In genomic region chr7:105743246-105743925, GRCm38 (mm10) we compare ENCODE assay signal across 8 mouse cellular contexts. TPM values are rescaled to one million over a fixed set of nuclear protein-coding genes. Genes with fewer than 3 reads are reported as not detected.
DNase-seq lines count a peak whose midpoint lies in the region; ATAC-seq and TF ChIP-seq lines count a peak whose summit lies in the region.
"Not testable (repeated sequence)": the region's sequence is repeated elsewhere in the genome, so short reads cannot be mapped to it uniquely, and the experiment has no call there.

No protein-coding gene starts in this region.

- not testable (repeated sequence) for TF ChIP-seq EP300 in stomach, postnatal 0 days (optimal IDR thresholded peaks at IDR 0.05)

- not testable (repeated sequence) for TF ChIP-seq POLR2A in bone marrow macrophage, adult 2 months (IDR thresholded peaks at IDR 0.05; ENCODE audit: borderline replicate concordance, low read depth, low read length)

- H3K27me3 ChIP-seq in forebrain, embryonic 11.5 days (ENCODE audit: control insufficient read depth, insufficient read depth, low read length); heart, embryonic 13.5 days (replicated peaks); intestine, embryonic 14.5 days (replicated peaks; ENCODE audit: control insufficient read depth, insufficient read depth, low read length); limb, embryonic 12.5 days; lung, embryonic 14.5 days (ENCODE audit: insufficient read depth, low read length); midbrain, postnatal 0 days (ENCODE audit: insufficient read depth, low read length); stomach, postnatal 0 days (ENCODE audit: control insufficient read depth, insufficient read depth, low read length): not testable (repeated sequence)

- TF ChIP-seq CTCF in bone marrow macrophage, adult 2 months (IDR thresholded peaks at IDR 0.05; ENCODE audit: low read depth, low read length); lung, embryonic 14.5 days (IDR thresholded peaks at IDR 0.05; ENCODE audit: low read depth); midbrain, postnatal 0 days (IDR thresholded peaks at IDR 0.05); stomach, postnatal 0 days (IDR thresholded peaks at IDR 0.05; ENCODE audit: low read depth): not testable (repeated sequence)

- DNase-seq in forebrain, embryonic 11.5 days (ENCODE audit: low spot score); intestine, embryonic 14.5 days (ENCODE audit: low spot score); midbrain, postnatal 0 days (ENCODE audit: low spot score); stomach, postnatal 0 days (ENCODE audit: low spot score): not testable (repeated sequence)
- peak; percentile 24 for DNase-seq in lung, embryonic 14.5 days

- not testable (repeated sequence) for H3K9me3 ChIP-seq in forebrain, embryonic 11.5 days (ENCODE audit: control insufficient read depth, low read length); heart, embryonic 13.5 days; intestine, embryonic 14.5 days (ENCODE audit: control insufficient read depth, low read length); limb, embryonic 12.5 days; lung, embryonic 14.5 days (ENCODE audit: low read depth, low read length); midbrain, postnatal 0 days (ENCODE audit: low read length); stomach, postnatal 0 days (ENCODE audit: control insufficient read depth, low read length)

- not testable (repeated sequence) for H3K36me3 ChIP-seq in forebrain, embryonic 11.5 days (ENCODE audit: control insufficient read depth, insufficient read depth, low read length)
- peaks cover 64% of the 10 kb centered on the region for H3K36me3 ChIP-seq in heart, embryonic 13.5 days
- peaks cover 55% of the 10 kb centered on the region for H3K36me3 ChIP-seq in intestine, embryonic 14.5 days (ENCODE audit: control insufficient read depth, insufficient read depth, low read length)
- H3K36me3 ChIP-seq in limb, embryonic 12.5 days: peaks cover 58% of the 10 kb centered on the region
- peaks cover 40% of the 10 kb centered on the region for H3K36me3 ChIP-seq in lung, embryonic 14.5 days (ENCODE audit: insufficient read depth)
- peaks cover 24% of the 10 kb centered on the region for H3K36me3 ChIP-seq in midbrain, postnatal 0 days (ENCODE audit: insufficient read depth, low read length)
- H3K36me3 ChIP-seq in stomach, postnatal 0 days (ENCODE audit: control insufficient read depth, insufficient read depth, low read length): peaks cover 15% of the 10 kb centered on the region

- peak overlapping the region; percentile 91 for H3K9ac ChIP-seq in forebrain, embryonic 11.5 days (ENCODE audit: low read length)
- H3K9ac ChIP-seq in heart, embryonic 13.5 days: peak overlapping the region; percentile 98
- peak overlapping the region; percentile 90 for H3K9ac ChIP-seq in intestine, embryonic 14.5 days (ENCODE audit: low read length)
- peak overlapping the region; percentile 91 for H3K9ac ChIP-seq in limb, embryonic 12.5 days (replicated peaks)
- H3K9ac ChIP-seq in lung, embryonic 14.5 days: peak overlapping the region; percentile 91
- H3K9ac ChIP-seq in midbrain, postnatal 0 days (replicated peaks; ENCODE audit: low read length, poor library complexity, severe bottlenecking): peak overlapping the region; percentile 86
- H3K9ac ChIP-seq in stomach, postnatal 0 days (ENCODE audit: low read length): peak overlapping the region; percentile 90

- peak overlapping the region; percentile 51; the same call in 1 of the 2 replicates for H3K27ac ChIP-seq in bone marrow macrophage, adult 2 months (ENCODE audit: insufficient read depth, low read depth, low read length)
- H3K27ac ChIP-seq in forebrain, embryonic 11.5 days (ENCODE audit: low read depth, low read length): not testable (repeated sequence)
- peak overlapping the region; percentile 83 for H3K27ac ChIP-seq in heart, embryonic 13.5 days (replicated peaks)
- peak overlapping the region; percentile 80; the same call in 1 of the 2 replicates for H3K27ac ChIP-seq in intestine, embryonic 14.5 days (ENCODE audit: low read depth)
- H3K27ac ChIP-seq in limb, embryonic 12.5 days: peak overlapping the region; percentile 76; the same call in 1 of the 2 replicates
- peak overlapping the region; percentile 80; the same call in 1 of the 2 replicates for H3K27ac ChIP-seq in lung, embryonic 14.5 days (ENCODE audit: low read depth)
- H3K27ac ChIP-seq in midbrain, postnatal 0 days (ENCODE audit: low read depth, low read length): peak overlapping the region; percentile 77; the same call in 1 of the 2 replicates
- H3K27ac ChIP-seq in stomach, postnatal 0 days (replicated peaks): peak overlapping the region; percentile 90

- not testable (repeated sequence) for ATAC-seq in forebrain, embryonic 11.5 days (replicated peaks; ENCODE audit: low FRiP score); heart, embryonic 13.5 days (ENCODE audit: extremely low read depth, insufficient number of reproducible peaks, low FRiP score, low TSS enrichment); intestine, embryonic 14.5 days (replicated peaks; ENCODE audit: low FRiP score, low TSS enrichment, low read depth); limb, embryonic 12.5 days (ENCODE audit: insufficient number of reproducible peaks, insufficient read depth, low FRiP score, low TSS enrichment, low read depth); lung, embryonic 14.5 days (ENCODE audit: insufficient read depth); midbrain, postnatal 0 days (ENCODE audit: low FRiP score); stomach, postnatal 0 days (ENCODE audit: low FRiP score, low TSS enrichment)

- H3K4me2 ChIP-seq in forebrain, embryonic 11.5 days (ENCODE audit: low read depth, low read length, severe bottlenecking): peak overlapping the region; percentile 86
- peak overlapping the region; percentile 85 for H3K4me2 ChIP-seq in heart, embryonic 13.5 days
- peak overlapping the region; percentile 85 for H3K4me2 ChIP-seq in intestine, embryonic 14.5 days (ENCODE audit: low read length)
- H3K4me2 ChIP-seq in limb, embryonic 12.5 days: peak overlapping the region; percentile 85
- H3K4me2 ChIP-seq in lung, embryonic 14.5 days: peak overlapping the region; percentile 79
- peak overlapping the region; percentile 89 for H3K4me2 ChIP-seq in midbrain, postnatal 0 days (ENCODE audit: low read depth, low read length, poor library complexity, severe bottlenecking)
- peak overlapping the region; percentile 96 for H3K4me2 ChIP-seq in stomach, postnatal 0 days (replicated peaks; ENCODE audit: low read depth)

- H3K4me1 ChIP-seq in bone marrow macrophage, adult 2 months (ENCODE audit: control insufficient read depth, insufficient read depth, low read length): peaks cover 28% of the 10 kb centered on the region
- H3K4me1 ChIP-seq in forebrain, embryonic 11.5 days (replicated peaks; ENCODE audit: control insufficient read depth, insufficient read depth, low read length); lung, embryonic 14.5 days (ENCODE audit: insufficient read depth); midbrain, postnatal 0 days (ENCODE audit: insufficient read depth, low read length); stomach, postnatal 0 days (replicated peaks; ENCODE audit: control insufficient read depth, insufficient read depth): not testable (repeated sequence)
- H3K4me1 ChIP-seq in heart, embryonic 13.5 days: peaks cover 31% of the 10 kb centered on the region
- H3K4me1 ChIP-seq in intestine, embryonic 14.5 days (replicated peaks; ENCODE audit: control insufficient read depth, insufficient read depth, low read length): peaks cover 17% of the 10 kb centered on the region
- peaks cover 24% of the 10 kb centered on the region for H3K4me1 ChIP-seq in limb, embryonic 12.5 days (replicated peaks)

- H3K4me3 ChIP-seq in bone marrow macrophage, adult 2 months (ENCODE audit: insufficient read depth, low read length): peak overlapping the region; percentile 96
- H3K4me3 ChIP-seq in forebrain, embryonic 11.5 days (ENCODE audit: low read depth, low read length): peak overlapping the region; percentile 96
- H3K4me3 ChIP-seq in heart, embryonic 13.5 days: peak overlapping the region; percentile 92
- H3K4me3 ChIP-seq in intestine, embryonic 14.5 days (ENCODE audit: low read depth, low read length): peak overlapping the region; percentile 89
- peak overlapping the region; percentile 98 for H3K4me3 ChIP-seq in limb, embryonic 12.5 days (replicated peaks)
- H3K4me3 ChIP-seq in lung, embryonic 14.5 days (ENCODE audit: low read depth, low read length): peak overlapping the region; percentile 88
- peak overlapping the region; percentile 94 for H3K4me3 ChIP-seq in midbrain, postnatal 0 days (ENCODE audit: low read depth, low read length)
- peak overlapping the region; percentile 80 for H3K4me3 ChIP-seq in stomach, postnatal 0 days (ENCODE audit: low read depth, low read length)

- 34% methylated on average over 20 of the region's 20 CpGs for WGBS in forebrain, embryonic 11.5 days
- 31% methylated on average over 20 of the region's 20 CpGs for WGBS in heart, embryonic 13.5 days
- WGBS in intestine, embryonic 14.5 days: 34% methylated on average over 20 of the region's 20 CpGs
- 37% methylated on average over 20 of the region's 20 CpGs for WGBS in limb, embryonic 12.5 days
- WGBS in lung, embryonic 14.5 days: 34% methylated on average over 20 of the region's 20 CpGs
- 37% methylated on average over 18 of the region's 20 CpGs for WGBS in midbrain, postnatal 0 days
- 31% methylated on average over 20 of the region's 20 CpGs for WGBS in stomach, postnatal 0 days

RNA-seq across cellular contexts. Expression of gene Taf10, which starts 0.8 kb away (rescaled TPM):
- 120 and 133 TPM in 2 replicates for polyA plus RNA-seq in bone marrow macrophage, adult 2 months (2012; ENCODE audit: insufficient read depth, insufficient read length, missing spikeins)
- 196 and 204 TPM in 2 replicates for polyA plus RNA-seq in forebrain, embryonic 11.5 days (2014; fragmentation: Nextera tagmentation; extraction: Ambion mirVana)
- polyA plus RNA-seq in heart, embryonic 13.5 days (2015; fragmentation: Nextera tagmentation; extraction: Ambion mirVana): 120 and 134 TPM in 2 replicates
- polyA plus RNA-seq in intestine, embryonic 14.5 days (2014; fragmentation: Nextera tagmentation; extraction: Ambion mirVana): 163 and 185 TPM in 2 replicates
- 170 and 173 TPM in 2 replicates for polyA plus RNA-seq in limb, embryonic 12.5 days (2016; fragmentation: Nextera tagmentation; extraction: Ambion mirVana)
- 175 and 192 TPM in 2 replicates for polyA plus RNA-seq in lung, embryonic 14.5 days (2014; fragmentation: Nextera tagmentation; extraction: Ambion mirVana)
- 65.7 and 87.1 TPM in 2 replicates for total RNA-seq in midbrain, postnatal 0 days (2014; rRNA removed)
- polyA plus RNA-seq in midbrain, postnatal 0 days (2015; fragmentation: Nextera tagmentation; extraction: Ambion mirVana): 91.2 and 102 TPM in 2 replicates
- 109 and 118 TPM in 2 replicates for polyA plus RNA-seq in stomach, postnatal 0 days (2015; fragmentation: Nextera tagmentation; extraction: Ambion mirVana)

RNA-seq across cellular contexts. Expression of gene Rrp8, which starts 6.2 kb away (rescaled TPM):
- 13.9 and 22.3 TPM in 2 replicates for polyA plus RNA-seq in bone marrow macrophage, adult 2 months (2012; ENCODE audit: insufficient read depth, insufficient read length, missing spikeins)
- 40.6 and 41.4 TPM in 2 replicates for polyA plus RNA-seq in forebrain, embryonic 11.5 days (2014; fragmentation: Nextera tagmentation; extraction: Ambion mirVana)
- polyA plus RNA-seq in heart, embryonic 13.5 days (2015; fragmentation: Nextera tagmentation; extraction: Ambion mirVana): 25.0 and 25.1 TPM in 2 replicates
- 36.7 and 41.8 TPM in 2 replicates for polyA plus RNA-seq in intestine, embryonic 14.5 days (2014; fragmentation: Nextera tagmentation; extraction: Ambion mirVana)
- polyA plus RNA-seq in limb, embryonic 12.5 days (2016; fragmentation: Nextera tagmentation; extraction: Ambion mirVana): 43.1 and 50.8 TPM in 2 replicates
- polyA plus RNA-seq in lung, embryonic 14.5 days (2014; fragmentation: Nextera tagmentation; extraction: Ambion mirVana): 45.2 and 48.9 TPM in 2 replicates
- 19.1 and 29.3 TPM in 2 replicates for total RNA-seq in midbrain, postnatal 0 days (2014; rRNA removed)
- polyA plus RNA-seq in midbrain, postnatal 0 days (2015; fragmentation: Nextera tagmentation; extraction: Ambion mirVana): 16.1 and 19.4 TPM in 2 replicates
- 16.6 and 21.3 TPM in 2 replicates for polyA plus RNA-seq in stomach, postnatal 0 days (2015; fragmentation: Nextera tagmentation; extraction: Ambion mirVana)

RNA-seq across cellular contexts. Expression of gene Ilk, which starts 7.0 kb away (rescaled TPM):
- polyA plus RNA-seq in bone marrow macrophage, adult 2 months (2012; ENCODE audit: insufficient read depth, insufficient read length, missing spikeins): 206 and 213 TPM in 2 replicates
- polyA plus RNA-seq in forebrain, embryonic 11.5 days (2014; fragmentation: Nextera tagmentation; extraction: Ambion mirVana): 221 and 242 TPM in 2 replicates
- 354 and 386 TPM in 2 replicates for polyA plus RNA-seq in heart, embryonic 13.5 days (2015; fragmentation: Nextera tagmentation; extraction: Ambion mirVana)
- polyA plus RNA-seq in intestine, embryonic 14.5 days (2014; fragmentation: Nextera tagmentation; extraction: Ambion mirVana): 353 and 396 TPM in 2 replicates
- 216 and 232 TPM in 2 replicates for polyA plus RNA-seq in limb, embryonic 12.5 days (2016; fragmentation: Nextera tagmentation; extraction: Ambion mirVana)
- polyA plus RNA-seq in lung, embryonic 14.5 days (2014; fragmentation: Nextera tagmentation; extraction: Ambion mirVana): 372 and 377 TPM in 2 replicates
- total RNA-seq in midbrain, postnatal 0 days (2014; rRNA removed): 122 and 130 TPM in 2 replicates
- 139 and 154 TPM in 2 replicates for polyA plus RNA-seq in midbrain, postnatal 0 days (2015; fragmentation: Nextera tagmentation; extraction: Ambion mirVana)
- 265 and 289 TPM in 2 replicates for polyA plus RNA-seq in stomach, postnatal 0 days (2015; fragmentation: Nextera tagmentation; extraction: Ambion mirVana)

RNA-seq across cellular contexts. Expression of gene Tpp1, which starts 8.6 kb away (rescaled TPM):
- polyA plus RNA-seq in bone marrow macrophage, adult 2 months (2012; ENCODE audit: insufficient read depth, insufficient read length, missing spikeins): 257 and 299 TPM in 2 replicates
- 53.9 and 62.7 TPM in 2 replicates for polyA plus RNA-seq in forebrain, embryonic 11.5 days (2014; fragmentation: Nextera tagmentation; extraction: Ambion mirVana)
- 80.7 and 88.2 TPM in 2 replicates for polyA plus RNA-seq in heart, embryonic 13.5 days (2015; fragmentation: Nextera tagmentation; extraction: Ambion mirVana)
- polyA plus RNA-seq in intestine, embryonic 14.5 days (2014; fragmentation: Nextera tagmentation; extraction: Ambion mirVana): 74.1 and 85.8 TPM in 2 replicates
- 33.3 and 38.3 TPM in 2 replicates for polyA plus RNA-seq in limb, embryonic 12.5 days (2016; fragmentation: Nextera tagmentation; extraction: Ambion mirVana)
- polyA plus RNA-seq in lung, embryonic 14.5 days (2014; fragmentation: Nextera tagmentation; extraction: Ambion mirVana): 73.7 and 78.2 TPM in 2 replicates
- 38.3 and 66.8 TPM in 2 replicates for total RNA-seq in midbrain, postnatal 0 days (2014; rRNA removed)
- 41.3 and 42.2 TPM in 2 replicates for polyA plus RNA-seq in midbrain, postnatal 0 days (2015; fragmentation: Nextera tagmentation; extraction: Ambion mirVana)
- 46.1 and 52.6 TPM in 2 replicates for polyA plus RNA-seq in stomach, postnatal 0 days (2015; fragmentation: Nextera tagmentation; extraction: Ambion mirVana)

RNA-seq across cellular contexts. Expression of gene Dchs1, which starts 44.1 kb away (rescaled TPM):
- polyA plus RNA-seq in bone marrow macrophage, adult 2 months (2012; ENCODE audit: insufficient read depth, insufficient read length, missing spikeins): 0.49 and 1.0 TPM in 2 replicates
- polyA plus RNA-seq in forebrain, embryonic 11.5 days (2014; fragmentation: Nextera tagmentation; extraction: Ambion mirVana): 21.3 and 21.4 TPM in 2 replicates
- polyA plus RNA-seq in heart, embryonic 13.5 days (2015; fragmentation: Nextera tagmentation; extraction: Ambion mirVana): 4.7 and 5.9 TPM in 2 replicates
- 17.5 and 18.7 TPM in 2 replicates for polyA plus RNA-seq in intestine, embryonic 14.5 days (2014; fragmentation: Nextera tagmentation; extraction: Ambion mirVana)
- 24.8 and 28.2 TPM in 2 replicates for polyA plus RNA-seq in limb, embryonic 12.5 days (2016; fragmentation: Nextera tagmentation; extraction: Ambion mirVana)
- polyA plus RNA-seq in lung, embryonic 14.5 days (2014; fragmentation: Nextera tagmentation; extraction: Ambion mirVana): 17.7 and 20.7 TPM in 2 replicates
- 101 and 105 TPM in 2 replicates for total RNA-seq in midbrain, postnatal 0 days (2014; rRNA removed)
- 7.0 and 7.5 TPM in 2 replicates for polyA plus RNA-seq in midbrain, postnatal 0 days (2015; fragmentation: Nextera tagmentation; extraction: Ambion mirVana)
- polyA plus RNA-seq in stomach, postnatal 0 days (2015; fragmentation: Nextera tagmentation; extraction: Ambion mirVana): 2.5 and 2.8 TPM in 2 replicates
